Mouse (Mus musculus): ENCODE measurements at regions not wholly inside any gene's neighbourhood (a gene's known extent, or its start where the extent isn't known, plus 50 kb on each side); places are given as distances from the start of the nearest gene placed in this dataset.

DNA sequence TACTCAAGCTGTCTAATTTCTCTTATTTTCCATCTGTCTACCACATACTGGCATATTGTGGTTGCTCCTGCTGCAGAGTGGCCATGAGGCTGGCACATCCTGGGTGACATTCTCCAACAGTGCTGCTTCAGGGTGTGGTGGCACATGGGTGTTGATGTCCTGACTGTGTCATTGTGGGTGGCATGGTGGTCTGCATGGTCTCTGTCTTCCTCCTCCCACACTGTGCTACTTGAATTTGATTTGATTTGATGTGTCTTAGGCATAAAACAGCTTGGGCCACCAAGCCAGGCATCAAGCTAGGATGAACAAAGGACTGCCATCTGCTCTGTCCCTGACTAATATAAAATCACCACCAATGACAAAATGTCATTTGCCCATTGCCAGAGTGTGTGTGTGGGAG is 434.7 kb downstream of the Gria2 start:
- Histone ChIP-seq H3K9me3 (replicated peaks; ENCODE audit: low read length) (peaks cover 6% of the 10 kb centered on the region), H3K4me1 (ENCODE audit: control insufficient read depth in 1 of 2, insufficient read depth in 2 of 2) (no peaks in the 10 kb centered on the region), H3K4me3 (replicated peaks in 1 of 3; ENCODE audit: low read depth in 2 of 3, low read length in 2 of 3, poor library complexity in 1 of 3) (no peak overlapping the region), H3K79me2 (replicated peaks; ENCODE audit: control insufficient read depth, extremely low read depth, insufficient read depth, poor library complexity, severe bottlenecking) (no peaks in the 10 kb centered on the region), H3K36me3 (replicated peaks in 1 of 2; ENCODE audit: control insufficient read depth in 1 of 2, insufficient read depth in 1 of 2, low read length in 1 of 2) (no peaks in the 10 kb centered on the region), H3K27ac (ENCODE audit: insufficient read depth, low read depth) (no peak overlapping the region), H3K9ac (ENCODE audit: insufficient read depth, low read depth) (no peak overlapping the region), H3K27me3 (replicated peaks) (no peaks in the 10 kb centered on the region), H3K4me2 (ENCODE audit: insufficient read depth, low read depth, poor library complexity, severe bottlenecking) (no peak overlapping the region)
- dilution Hi-C loops (cut with MboI; ENCODE audit: extremely low pct_ligation_motif_present, extremely low pct_unique_long_range_greater_than_20kb, low sequenced_read_pairs) (no loop called here), in situ Hi-C loops (cut with MboI; ENCODE audit: low pct_ligation_motif_present, low pct_unique_long_range_greater_than_20kb, low sequenced_read_pairs) (no loop called here)
- no peak for DNase-seq (ENCODE audit: extremely low read depth)
- TF ChIP-seq ZKSCAN1 (IDR thresholded peaks at IDR 0.05; ENCODE audit: borderline replicate concordance, low read depth, low read length): no peak
- TF ChIP-seq ZMIZ1 (IDR thresholded peaks at IDR 0.05; ENCODE audit: low read depth, low read length): no peak
- no peak for TF ChIP-seq E2F4 (IDR thresholded peaks at IDR 0.05; ENCODE audit: insufficient replicate concordance, low read depth, low read length)
- TF ChIP-seq CHD1 (IDR thresholded peaks at IDR 0.05; ENCODE audit: low read depth, low read length): no peak
- TF ChIP-seq MAZ (IDR thresholded peaks at IDR 0.05; ENCODE audit: low read depth, low read length): no peak
- no peak for TF ChIP-seq GABPA (IDR thresholded peaks at IDR 0.05; ENCODE audit: insufficient replicate concordance, low read depth, low read length)
- no peak for TF ChIP-seq NELFE (IDR thresholded peaks at IDR 0.05; ENCODE audit: low read depth, low read length)
- no peak for TF ChIP-seq NRF1 (IDR thresholded peaks at IDR 0.05; ENCODE audit: low read depth, low read length)
- TF ChIP-seq SIN3A (IDR thresholded peaks at IDR 0.05; ENCODE audit: low read length): no peak
- no peak for TF ChIP-seq ELF1 (IDR thresholded peaks at IDR 0.05; ENCODE audit: low read depth, low read length)
- TF ChIP-seq ZNF384 (IDR thresholded peaks at IDR 0.05; ENCODE audit: low read depth, low read length): no peak
- no peak for TF ChIP-seq CHD2 (IDR thresholded peaks at IDR 0.05; ENCODE audit: low read length)
- TF ChIP-seq USF2 (conservative IDR thresholded peaks at IDR 0.05; ENCODE audit: low read depth, low read length): no peak
- TF ChIP-seq RCOR1 (conservative IDR thresholded peaks at IDR 0.05; ENCODE audit: low read depth, low read length): no peak

DNA sequence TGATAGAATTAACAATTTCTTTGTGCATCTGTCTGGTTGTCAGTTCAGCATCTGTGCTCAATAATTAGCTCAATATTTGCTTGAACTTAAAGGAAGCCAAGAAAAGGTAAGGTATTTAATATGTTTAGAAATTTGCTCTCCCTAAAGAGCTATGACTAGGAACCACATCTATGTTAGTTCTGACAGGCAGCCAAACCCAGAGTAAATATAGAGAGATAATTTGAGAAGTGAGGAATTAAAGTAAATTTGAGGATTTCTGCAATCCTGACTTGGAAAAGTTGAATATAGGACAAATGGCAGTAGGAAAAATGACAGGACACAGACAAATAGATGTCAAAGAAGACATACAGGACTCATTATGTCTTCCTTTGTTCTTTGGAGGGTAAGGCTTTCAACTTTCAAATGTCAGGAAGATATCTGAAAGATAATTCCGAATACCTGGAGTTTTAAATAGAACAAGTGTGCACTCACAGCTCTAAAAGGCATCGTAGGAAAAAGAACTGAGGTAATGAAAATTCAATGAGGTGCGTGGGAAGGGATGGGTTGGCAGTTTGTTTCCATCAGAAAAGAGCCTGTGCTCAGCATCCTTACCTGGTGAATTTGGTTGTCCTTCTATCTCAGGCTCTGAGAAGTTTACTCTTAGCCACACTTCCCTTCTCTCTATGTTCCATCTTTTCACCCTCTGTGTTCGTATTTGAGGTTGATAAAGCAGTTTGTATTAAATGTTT is 433.3 kb downstream of the Gria2 start:
- Histone ChIP-seq H3K4me3 (replicated peaks in 1 of 3; ENCODE audit: low read depth in 2 of 3, low read length in 2 of 3, poor library complexity in 1 of 3) (no peak overlapping the region), H3K4me2 (ENCODE audit: insufficient read depth, low read depth, poor library complexity, severe bottlenecking) (no peak overlapping the region), H3K9me3 (replicated peaks; ENCODE audit: low read length) (peaks cover 6% of the 10 kb centered on the region), H3K79me2 (replicated peaks; ENCODE audit: control insufficient read depth, extremely low read depth, insufficient read depth, poor library complexity, severe bottlenecking) (no peaks in the 10 kb centered on the region), H3K36me3 (replicated peaks in 1 of 2; ENCODE audit: control insufficient read depth in 1 of 2, insufficient read depth in 1 of 2, low read length in 1 of 2) (no peaks in the 10 kb centered on the region), H3K27ac (ENCODE audit: insufficient read depth, low read depth) (no peak overlapping the region), H3K4me1 (ENCODE audit: control insufficient read depth in 1 of 2, insufficient read depth in 2 of 2) (no peaks in the 10 kb centered on the region), H3K9ac (ENCODE audit: insufficient read depth, low read depth) (no peak overlapping the region), H3K27me3 (replicated peaks) (no peaks in the 10 kb centered on the region)
- DNase-seq (ENCODE audit: extremely low read depth): no peak
- dilution Hi-C loops (cut with MboI; ENCODE audit: extremely low pct_ligation_motif_present, extremely low pct_unique_long_range_greater_than_20kb, low sequenced_read_pairs) (no loop called here), in situ Hi-C loops (cut with MboI; ENCODE audit: low pct_ligation_motif_present, low pct_unique_long_range_greater_than_20kb, low sequenced_read_pairs) (no loop called here)
- TF ChIP-seq CHD2 (IDR thresholded peaks at IDR 0.05; ENCODE audit: low read length) (no peak), USF1 (IDR thresholded peaks at IDR 0.05; ENCODE audit: low read depth, low read length) (no peak), POLR2A (IDR thresholded peaks at IDR 0.05; ENCODE audit: low read depth, low read length) (no peak), ZKSCAN1 (IDR thresholded peaks at IDR 0.05; ENCODE audit: borderline replicate concordance, low read depth, low read length) (no peak), KAT2A (IDR thresholded peaks at IDR 0.05; ENCODE audit: insufficient replicate concordance, low read length) (no peak), MYC (IDR thresholded peaks at IDR 0.05; ENCODE audit: low read depth, low read length) (no peak), ZC3H11A (IDR thresholded peaks at IDR 0.05; ENCODE audit: low read depth, low read length) (no peak), USF2 (conservative IDR thresholded peaks at IDR 0.05; ENCODE audit: low read depth, low read length) (no peak), PAX5 (IDR thresholded peaks at IDR 0.05; ENCODE audit: low read length) (no peak), GABPA (IDR thresholded peaks at IDR 0.05; ENCODE audit: insufficient replicate concordance, low read depth, low read length) (no peak), HCFC1 (IDR thresholded peaks at IDR 0.05; ENCODE audit: low read depth, low read length) (no peak), MEF2A (IDR thresholded peaks at IDR 0.05; ENCODE audit: borderline replicate concordance, low read depth, low read length) (no peak)
